Mouse (Mus musculus) 416B (cell line): Measurements from ENCODE around the gene Tmem220.
"Not testable (repeated sequence)": the region's sequence is repeated elsewhere in the genome, so short reads cannot be mapped to it uniquely, and the experiment has no call there.

Experiments used
- DNase-seq: peaks from one replicate; pipeline ENCODE4 v3.0.0; 2011; ENCODE audit warnings: low read depth

Tmem220 gene

GRCm38 (mm10) chr11:67019711-67020475 lies 5.1 kb upstream of the Tmem220 start:
- DNase-seq = no peak

- peak; percentile 51 for DNase-seq
Observed at GRCm38 (mm10) chr11:67020948-67021347, 4.0 kb upstream of the Tmem220 start.

- peak; percentile 59 for DNase-seq
Observed at GRCm38 (mm10) chr11:67022354-67023115, 2.4 kb upstream of the Tmem220 start.

- not testable (repeated sequence) for DNase-seq
Observed at GRCm38 (mm10) chr11:67023191-67023590, 1.8 kb upstream of the Tmem220 start.

GRCm38 (mm10) chr11:67023802-67024340 lies 1.1 kb upstream of the Tmem220 start:
- peak; percentile 18 for DNase-seq

GRCm38 (mm10) chr11:67030904-67031602 lies 6.1 kb downstream of the Tmem220 start:
- no peak for DNase-seq

- no peak for DNase-seq
Observed at GRCm38 (mm10) chr11:67031603-67031915, 6.6 kb downstream of the Tmem220 start.

GRCm38 (mm10) chr11:67034775-67035485 lies 10.0 kb downstream of the Tmem220 start:
- no peak for DNase-seq

- no peak for DNase-seq
Observed at GRCm38 (mm10) chr11:67036229-67036628, 11.3 kb downstream of the Tmem220 start.

- no peak for DNase-seq
Observed at GRCm38 (mm10) chr11:67036892-67037291, 11.9 kb downstream of the Tmem220 start.

- DNase-seq = no peak
Observed at GRCm38 (mm10) chr11:67039799-67040198, 14.8 kb downstream of the Tmem220 start.

GRCm38 (mm10) chr11:67040483-67040882 lies 15.5 kb downstream of the Tmem220 start:
- no peak for DNase-seq

GRCm38 (mm10) chr11:67043007-67043406 lies 18.1 kb downstream of the Tmem220 start:
- no peak for DNase-seq

GRCm38 (mm10) chr11:67044959-67045358 lies 20.0 kb downstream of the Tmem220 start:
- DNase-seq = no peak

GRCm38 (mm10) chr11:67047199-67047598 lies 22.2 kb downstream of the Tmem220 start:
- DNase-seq = peak; percentile 82

GRCm38 (mm10) chr11:67048496-67048895 lies 23.5 kb downstream of the Tmem220 start:
- no peak for DNase-seq

GRCm38 (mm10) chr11:67049256-67049655 lies 24.3 kb downstream of the Tmem220 start:
- peak; percentile 18 for DNase-seq

GRCm38 (mm10) chr11:67051676-67052320 lies 26.8 kb downstream of the Tmem220 start:
- DNase-seq = peak; percentile 8

GRCm38 (mm10) chr11:67052321-67052952 lies 27.5 kb downstream of the Tmem220 start, which contains the start of the genes Adprm and Sco1:
Gene Adprm (minus strand): TSS chr11:67052594.
Gene Sco1 (plus strand): TSS chr11:67052670.
- peak; percentile 86 for DNase-seq

- no peak for DNase-seq
Observed at GRCm38 (mm10) chr11:67054754-67055365, 29.9 kb downstream of the Tmem220 start.
